Mouse (Mus musculus) CH12.LX (cell line): ENCODE results near the gene Nudt21.

ENCODE experiments used
- BHLHE40 ChIP-seq: IDR thresholded peaks from 2 replicates; pipeline ENCODE4 v1.6.1; 2011; ENCODE audit warnings: mild to moderate bottlenecking, low read depth, low read length, improper control_type of control experiment
- CTCF ChIP-seq, 2 experiments: IDR thresholded peaks in 1 of 2; conservative IDR thresholded peaks in 1 of 2; 2 replicates each; pipeline ENCODE4 v1.5.1; 2011 to 2012; ENCODE audit warnings: low read depth in 2 of 2, low read length in 2 of 2, improper control_type of control experiment in 1 of 2, inconsistent platforms in 1 of 2, mild to moderate bottlenecking in 1 of 2, moderate library complexity in 1 of 2
- MAZ ChIP-seq: IDR thresholded peaks from 2 replicates; pipeline ENCODE4 v1.6.1; 2012; ENCODE audit warnings: low read depth, mild to moderate bottlenecking, inconsistent platforms, low read length, improper control_type of control experiment, moderate library complexity
- POLR2A ChIP-seq: IDR thresholded peaks from 2 replicates; pipeline ENCODE4 v1.6.1; 2011; ENCODE audit warnings: low read depth, mild to moderate bottlenecking, improper control_type of control experiment, low read length
- UBTF ChIP-seq: IDR thresholded peaks from 2 replicates; pipeline ENCODE4 v1.6.1; 2012; ENCODE audit warnings: low read depth, mild to moderate bottlenecking, inconsistent platforms, low read length, improper control_type of control experiment, moderate library complexity
- USF2 ChIP-seq: conservative IDR thresholded peaks from 2 replicates; pipeline ENCODE4 v1.6.1; 2011; ENCODE audit warnings: low read depth, low read length, improper control_type of control experiment
- ZC3H11A ChIP-seq: IDR thresholded peaks from 2 replicates; pipeline ENCODE4 v1.6.1; 2012; ENCODE audit warnings: low read depth, mild to moderate bottlenecking, inconsistent platforms, low read length, improper control_type of control experiment
- ZMIZ1 ChIP-seq: IDR thresholded peaks from 2 replicates; pipeline ENCODE4 v1.6.1; 2012; ENCODE audit warnings: low read depth, mild to moderate bottlenecking, inconsistent platforms, low read length, improper control_type of control experiment

DNA sequence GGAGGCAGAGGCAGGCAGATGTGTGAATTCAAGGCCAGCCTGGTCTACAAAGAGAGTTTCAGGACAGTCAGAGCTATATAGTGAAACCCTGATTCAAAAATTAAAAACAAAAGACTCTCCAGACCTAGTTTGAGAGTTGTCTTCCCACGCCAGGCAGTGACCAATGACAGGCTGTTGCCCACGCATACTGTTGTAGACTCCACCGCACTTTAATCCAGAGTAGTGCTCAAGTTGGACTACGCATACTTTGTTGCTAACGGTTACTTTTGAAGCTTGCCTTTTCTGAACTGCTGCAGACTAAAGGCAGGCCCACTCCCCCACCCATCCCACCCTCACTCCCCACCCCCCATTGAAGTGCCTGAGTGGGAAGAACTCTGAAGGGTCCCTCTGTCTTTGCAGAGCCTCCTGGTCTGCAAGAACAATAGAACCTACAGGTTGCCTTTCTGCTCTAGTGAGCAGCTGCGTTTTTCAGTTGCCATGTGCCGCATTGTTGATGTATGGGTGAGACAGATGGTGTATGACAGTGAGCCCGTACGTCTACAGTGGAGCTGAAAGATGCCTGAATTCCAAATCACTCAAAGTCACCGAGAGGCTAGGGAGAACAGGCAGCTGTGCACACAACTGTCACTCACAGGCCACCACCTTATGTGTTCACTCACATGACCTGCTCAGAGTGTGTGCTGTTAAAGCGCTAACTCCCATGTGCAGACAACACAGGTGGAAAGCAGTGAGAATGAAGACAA is 29.5 kb upstream of the Nudt21 start:
- no peak for TF ChIP-seq BHLHE40
- no peak for TF ChIP-seq UBTF
- no peak for TF ChIP-seq CTCF (conservative IDR thresholded peaks at IDR 0.05 in 1 of 2, IDR thresholded peaks at IDR 0.05 in 1 of 2; ENCODE audit: low read depth in 2 of 2, low read length in 2 of 2)
- TF ChIP-seq USF2: no peak
- TF ChIP-seq POLR2A: no peak
- no peak for TF ChIP-seq ZC3H11A
- no peak for TF ChIP-seq ZMIZ1
- no peak for TF ChIP-seq MAZ
